Mouse (Mus musculus) heart, adult 2 months (tissue): ENCODE data around the gene Ccdc146.

Source experiments
- CTCF ChIP-seq: fragments of 200-600 bp; IDR thresholded peaks from 2 replicates; pipeline ENCODE4 v1.8.1; 2022; ENCODE audit warnings: antibody characterized with exemption, mild to moderate bottlenecking, moderate library complexity
- EP300 ChIP-seq: fragments of 200-500 bp; IDR thresholded peaks from 2 replicates; pipeline ENCODE4 v1.6.1; 2011; ENCODE audit warnings: low read depth, low read length, control low read depth; ENCODE audit not compliant: insufficient read depth
- POLR2A ChIP-seq: fragments of 200-500 bp; IDR thresholded peaks from 2 replicates; pipeline ENCODE4 v1.6.1; 2011; ENCODE audit warnings: mild to moderate bottlenecking, low read depth, low read length, control low read depth; ENCODE audit not compliant: insufficient read depth

DNA sequence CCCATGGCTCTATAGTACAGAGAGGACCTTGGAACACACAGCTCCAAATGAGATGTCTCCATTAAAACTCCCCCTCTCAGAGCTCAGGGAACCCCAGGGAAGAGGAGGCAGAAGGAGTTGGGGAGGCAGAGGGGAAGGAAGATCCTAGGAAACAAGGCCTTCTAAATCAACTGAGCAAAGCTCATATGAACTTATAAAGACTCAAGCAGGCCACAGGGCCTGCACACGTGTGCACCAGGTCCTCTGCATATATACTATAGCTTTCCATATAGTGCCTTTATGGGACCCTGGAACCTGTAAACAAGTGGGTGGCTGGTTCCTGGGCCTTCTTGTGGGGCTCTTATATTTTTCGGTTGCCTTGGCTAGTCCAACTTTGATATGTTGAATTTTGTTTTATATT, 29.9 kb downstream of the Ccdc146 start:
- TF ChIP-seq POLR2A (no peak), CTCF (no peak), EP300 (no peak)
